Mouse (Mus musculus): ENCODE results near the gene Svs3a. TPM values are rescaled to one million over a fixed set of nuclear protein-coding genes. Genes with fewer than 3 reads are reported as not detected.
"Not testable (repeated sequence)": the region's sequence is repeated elsewhere in the genome, so short reads cannot be mapped to it uniquely, and the experiment has no call there.

Svs3a gene
- not detected in 2 replicates for polyA plus RNA-seq (2015; fragmentation: Nextera tagmentation; extraction: Ambion mirVana)

GRCm38 (mm10) chr2:164288968-164289367 lies at the start of gene Svs3a:
Gene Svs3a, plus strand, starts transcription at chr2:164289268.
- not testable (repeated sequence) for H3K36me3 ChIP-seq; H3K9me3 ChIP-seq; H3K4me3 ChIP-seq (replicated peaks); H3K4me1 ChIP-seq (replicated peaks); H3K27ac ChIP-seq; H3K27me3 ChIP-seq (replicated peaks); ATAC-seq; H3K4me2 ChIP-seq (replicated peaks); H3K9ac ChIP-seq
- 63% methylated on average over 1 of the region's 1 CpGs for WGBS

- not testable (repeated sequence) for H3K4me2 ChIP-seq (replicated peaks); H3K27me3 ChIP-seq (replicated peaks); H3K9ac ChIP-seq; H3K27ac ChIP-seq; H3K4me3 ChIP-seq (replicated peaks); ATAC-seq; H3K4me1 ChIP-seq (replicated peaks); H3K9me3 ChIP-seq; H3K36me3 ChIP-seq
- WGBS = 61% methylated on average over 1 of the region's 1 CpGs
These were observed 32.5 kb upstream of the Svs3a start, which contains the start of gene Svs3b for GRCm38 (mm10) chr2:164256540-164256939. Gene Svs3b, minus strand, starts transcription at chr2:164256640.

GRCm38 (mm10) chr2:164278359-164278758 lies 10.7 kb upstream of the Svs3a start, which contains the start of gene Svs4:
Gene Svs4, minus strand, starts transcription at chr2:164278459.
- Histone ChIP-seq H3K9ac (no peak within 1 kb of the TSS), H3K9me3 (no peaks in the 10 kb centered on the region), H3K27me3 (replicated peaks) (no peaks in the 10 kb centered on the region), H3K4me3 (replicated peaks) (no peak within 1 kb of the TSS), H3K36me3 (no peaks in the 10 kb centered on the region), H3K27ac (no peak within 1 kb of the TSS), H3K4me1 (replicated peaks) (no peaks in the 10 kb centered on the region), H3K4me2 (replicated peaks) (no peak within 1 kb of the TSS)
- 91% methylated on average over 4 of the region's 4 CpGs for WGBS
- ATAC-seq = no peak

GRCm38 (mm10) chr2:164312599-164312998 lies 23.5 kb downstream of the Svs3a start:
- no peaks in the 10 kb centered on the region for H3K9me3 ChIP-seq
- no peak overlapping the region for H3K4me3 ChIP-seq (replicated peaks)
- H3K9ac ChIP-seq = no peak overlapping the region
- H3K27me3 ChIP-seq (replicated peaks) = no peaks in the 10 kb centered on the region
- no peaks in the 10 kb centered on the region for H3K36me3 ChIP-seq
- no peak overlapping the region for H3K27ac ChIP-seq
- no peaks in the 10 kb centered on the region for H3K4me1 ChIP-seq (replicated peaks)
- 82% methylated on average over 5 of the region's 5 CpGs for WGBS
- no peak for ATAC-seq
- H3K4me2 ChIP-seq (replicated peaks) = no peak overlapping the region

GRCm38 (mm10) chr2:164315460-164315859 lies 26.4 kb downstream of the Svs3a start:
- H3K9ac ChIP-seq; H3K27me3 ChIP-seq (replicated peaks); H3K4me2 ChIP-seq (replicated peaks); H3K9me3 ChIP-seq; H3K27ac ChIP-seq; H3K36me3 ChIP-seq; H3K4me3 ChIP-seq (replicated peaks); ATAC-seq; H3K4me1 ChIP-seq (replicated peaks): not testable (repeated sequence)

GRCm38 (mm10) chr2:164316451-164316850 lies 27.4 kb downstream of the Svs3a start, which contains the start of gene Svs6:
Gene Svs6, plus strand, starts transcription at chr2:164316751.
- H3K9ac ChIP-seq; H3K4me1 ChIP-seq (replicated peaks); H3K27ac ChIP-seq; H3K27me3 ChIP-seq (replicated peaks); ATAC-seq; H3K4me3 ChIP-seq (replicated peaks); H3K36me3 ChIP-seq; H3K4me2 ChIP-seq (replicated peaks); H3K9me3 ChIP-seq: not testable (repeated sequence)
- whole genome bisulfite sequencing = 79% methylated on average over 1 of the region's 1 CpGs

- H3K4me1 ChIP-seq (replicated peaks) = no peaks in the 10 kb centered on the region
- H3K9me3 ChIP-seq = no peaks in the 10 kb centered on the region
- H3K27me3 ChIP-seq (replicated peaks) = no peaks in the 10 kb centered on the region
- no peak overlapping the region for H3K9ac ChIP-seq
- H3K4me2 ChIP-seq (replicated peaks) = no peak overlapping the region
- no peak overlapping the region for H3K27ac ChIP-seq
- no peaks in the 10 kb centered on the region for H3K36me3 ChIP-seq
- 82% methylated on average over 6 of the region's 6 CpGs for WGBS
- ATAC-seq = no peak
- H3K4me3 ChIP-seq (replicated peaks) = no peak overlapping the region
These were observed 31.9 kb downstream of the Svs3a start for GRCm38 (mm10) chr2:164320983-164321382.

- WGBS = 61% methylated on average over 3 of the region's 3 CpGs
- H3K9me3 ChIP-seq; ATAC-seq; H3K27me3 ChIP-seq (replicated peaks); H3K36me3 ChIP-seq; H3K4me3 ChIP-seq (replicated peaks); H3K4me1 ChIP-seq (replicated peaks); H3K4me2 ChIP-seq (replicated peaks); H3K27ac ChIP-seq; H3K9ac ChIP-seq: not testable (repeated sequence)
These were observed 43.4 kb downstream of the Svs3a start, which contains the start of gene Svs5 for GRCm38 (mm10) chr2:164332440-164332839. Gene Svs5, plus strand, starts transcription at chr2:164332740.

Other genes with a start within 250 kb of the Svs3a start
- 18.0 and 19.9 TPM in 2 replicates for gene Stk4, start 218.9 kb upstream of the Svs3a start, polyA plus RNA-seq (2015; fragmentation: Nextera tagmentation; extraction: Ambion mirVana)
- 52.8 and 55.4 TPM in 2 replicates for gene Tomm34, start 218.1 kb upstream of the Svs3a start, polyA plus RNA-seq (2015; fragmentation: Nextera tagmentation; extraction: Ambion mirVana)
- 0.15 and 0.29 TPM in 2 replicates for gene Kcns1, start 118.2 kb upstream of the Svs3a start, polyA plus RNA-seq (2015; fragmentation: Nextera tagmentation; extraction: Ambion mirVana)
- gene Wfdc5, start 106.5 kb upstream of the Svs3a start, polyA plus RNA-seq (2015; fragmentation: Nextera tagmentation; extraction: Ambion mirVana) = not detected in 2 replicates
- not detected in 2 replicates for gene Wfdc12, start 98.7 kb upstream of the Svs3a start, polyA plus RNA-seq (2015; fragmentation: Nextera tagmentation; extraction: Ambion mirVana)
- gene Wfdc15a, start 89.1 kb upstream of the Svs3a start, polyA plus RNA-seq (2015; fragmentation: Nextera tagmentation; extraction: Ambion mirVana) = not detected in 2 replicates
- 27.0 and 32.1 TPM in 2 replicates for gene Wfdc15b, start 67.6 kb upstream of the Svs3a start, polyA plus RNA-seq (2015; fragmentation: Nextera tagmentation; extraction: Ambion mirVana)
- gene Svs2, start 50.8 kb upstream of the Svs3a start, polyA plus RNA-seq (2015; fragmentation: Nextera tagmentation; extraction: Ambion mirVana) = not detected in 2 replicates
- not detected in 2 replicates for gene Svs3b, start 32.6 kb upstream of the Svs3a start, polyA plus RNA-seq (2015; fragmentation: Nextera tagmentation; extraction: Ambion mirVana)
- not detected in 2 replicates for gene Svs4, start 10.8 kb upstream of the Svs3a start, polyA plus RNA-seq (2015; fragmentation: Nextera tagmentation; extraction: Ambion mirVana)
- gene Svs6, start 27.5 kb downstream of the Svs3a start, polyA plus RNA-seq (2015; fragmentation: Nextera tagmentation; extraction: Ambion mirVana) = not detected in 2 replicates
- gene Svs5, start 43.5 kb downstream of the Svs3a start, polyA plus RNA-seq (2015; fragmentation: Nextera tagmentation; extraction: Ambion mirVana) = not detected in 2 replicates
- gene Slpi, start 99.8 kb downstream of the Svs3a start, polyA plus RNA-seq (2015; fragmentation: Nextera tagmentation; extraction: Ambion mirVana) = 2.1 and 2.8 TPM in 2 replicates
- gene Rbpjl, start 113.9 kb downstream of the Svs3a start, polyA plus RNA-seq (2015; fragmentation: Nextera tagmentation; extraction: Ambion mirVana) = 16.1 and 40.7 TPM in 2 replicates
- 9.3 and 11.0 TPM in 2 replicates for gene Matn4, start 115.9 kb downstream of the Svs3a start, polyA plus RNA-seq (2015; fragmentation: Nextera tagmentation; extraction: Ambion mirVana)
- 120 and 126 TPM in 2 replicates for gene Sdc4, start 154.6 kb downstream of the Svs3a start, polyA plus RNA-seq (2015; fragmentation: Nextera tagmentation; extraction: Ambion mirVana)
- 51.1 and 61.9 TPM in 2 replicates for gene Sys1, start 167.7 kb downstream of the Svs3a start, polyA plus RNA-seq (2015; fragmentation: Nextera tagmentation; extraction: Ambion mirVana)
- 9.4 and 18.5 TPM in 2 replicates for gene Gm20458, start 171.7 kb downstream of the Svs3a start, polyA plus RNA-seq (2015; fragmentation: Nextera tagmentation; extraction: Ambion mirVana)
- not detected in 2 replicates for gene Trp53tg5, start 184.5 kb downstream of the Svs3a start, polyA plus RNA-seq (2015; fragmentation: Nextera tagmentation; extraction: Ambion mirVana)
- 4.7 and 14.8 TPM in 2 replicates for gene Dbndd2, start 196.8 kb downstream of the Svs3a start, polyA plus RNA-seq (2015; fragmentation: Nextera tagmentation; extraction: Ambion mirVana)
- gene Pigt, start 208.3 kb downstream of the Svs3a start, polyA plus RNA-seq (2015; fragmentation: Nextera tagmentation; extraction: Ambion mirVana) = 62.7 and 65.7 TPM in 2 replicates

Data from intestine, embryonic 15.5 days (tissue).